ENCODE assay signal across 11 mouse cellular contexts in genomic region chr4:133089802-133090201, GRCm38 (mm10). TPM values are rescaled to one million over a fixed set of nuclear protein-coding genes. Genes with fewer than 3 reads are reported as not detected.
DNase-seq lines count a peak whose midpoint lies in the region; ATAC-seq and TF ChIP-seq lines count a peak whose summit lies in the region.
"Had no signal": no experiment of that assay in that cellular context is flagged by ENCODE, and none has a peak within 500 bp of the region (broad histone marks: within the 10 kb centered on the region; RNA-seq: fewer than 3 reads in every experiment).

No protein-coding gene starts in this region.

- no peaks in the 10 kb centered on the region for H3K9me3 ChIP-seq in lung, embryonic 14.5 days (ENCODE audit: low read depth, low read length)
- H3K9me3 ChIP-seq in intestine, embryonic 16.5 days (ENCODE audit: control insufficient read depth, low read length) = no peaks in the 10 kb centered on the region
- no peaks in the 10 kb centered on the region for H3K9me3 ChIP-seq in neural tube, embryonic 15.5 days (replicated peaks)

- H3K27ac ChIP-seq in lung, embryonic 14.5 days (ENCODE audit: low read depth) = peak overlapping the region; percentile 95
- H3K27ac ChIP-seq in intestine, embryonic 16.5 days (ENCODE audit: low read length) = peak overlapping the region; percentile 91
- peak overlapping the region; percentile 85 for H3K27ac ChIP-seq in neural tube, embryonic 15.5 days (replicated peaks)

- H3K9ac ChIP-seq in lung, embryonic 14.5 days = peak overlapping the region; percentile 10; the same call in 1 of the 2 replicates
- 0 out of 2 replicates have a peak overlapping the region, but pooled peaks have one; percentile 59 for H3K9ac ChIP-seq in intestine, embryonic 16.5 days (ENCODE audit: low read depth, low read length)
- no peak overlapping the region; the same call in 1 of the 2 replicates for H3K9ac ChIP-seq in neural tube, embryonic 15.5 days (replicated peaks)

- peaks cover 81% of the 10 kb centered on the region for H3K4me1 ChIP-seq in lung, embryonic 14.5 days (ENCODE audit: insufficient read depth)
- peaks cover 93% of the 10 kb centered on the region for H3K4me1 ChIP-seq in intestine, embryonic 16.5 days (ENCODE audit: control insufficient read depth, insufficient read depth, low read length)
- peaks cover 81% of the 10 kb centered on the region for H3K4me1 ChIP-seq in neural tube, embryonic 15.5 days

- H3K4me3 ChIP-seq in lung, embryonic 14.5 days (ENCODE audit: low read depth, low read length) = no peak overlapping the region
- H3K4me3 ChIP-seq in intestine, embryonic 16.5 days (ENCODE audit: low read length) = no peak overlapping the region
- no peak overlapping the region for H3K4me3 ChIP-seq in neural tube, embryonic 15.5 days (replicated peaks)
- H3K4me3 ChIP-seq: erythroblast, embryonic 14.5 days had no signal

- 59% methylated on average over 4 of the region's 4 CpGs for WGBS in lung, embryonic 14.5 days
- 74% methylated on average over 4 of the region's 4 CpGs for WGBS in intestine, embryonic 16.5 days
- WGBS in neural tube, embryonic 15.5 days = 83% methylated on average over 4 of the region's 4 CpGs

- H3K36me3 ChIP-seq in lung, embryonic 14.5 days (ENCODE audit: insufficient read depth) = no peaks in the 10 kb centered on the region
- H3K36me3 ChIP-seq in intestine, embryonic 16.5 days (ENCODE audit: control insufficient read depth, insufficient read depth, low read length) = no peaks in the 10 kb centered on the region
- H3K36me3 ChIP-seq in neural tube, embryonic 15.5 days = no peaks in the 10 kb centered on the region

- DNase-seq in heart, adult 11 months = peak; percentile 94
- DNase-seq in heart, adult 9 months (ENCODE audit: low spot score in 2 of 2) = no peak
- no peak for DNase-seq in lung, embryonic 14.5 days
- no peak for DNase-seq in lung, postnatal 14 days
- DNase-seq in cerebellum, postnatal 10 days = no peak
- no peak for DNase-seq in cerebellum, adult 11-12 months
- DNase-seq: kidney, adult 9 months had no signal

- peak overlapping the region; percentile 31; the same call in 1 of the 2 replicates for H3K4me2 ChIP-seq in lung, embryonic 14.5 days
- no peak overlapping the region for H3K4me2 ChIP-seq in intestine, embryonic 16.5 days (ENCODE audit: low read depth, low read length)
- no peak overlapping the region for H3K4me2 ChIP-seq in neural tube, embryonic 15.5 days

- no peaks in the 10 kb centered on the region for H3K27me3 ChIP-seq in lung, embryonic 14.5 days (ENCODE audit: insufficient read depth, low read length)
- H3K27me3 ChIP-seq in intestine, embryonic 16.5 days (replicated peaks; ENCODE audit: control insufficient read depth, insufficient read depth, low read length) = no peaks in the 10 kb centered on the region
- H3K27me3 ChIP-seq in neural tube, embryonic 15.5 days (replicated peaks) = no peaks in the 10 kb centered on the region
- H3K27me3 ChIP-seq: Patski had no signal

- TF ChIP-seq CTCF in lung, embryonic 14.5 days (IDR thresholded peaks at IDR 0.05; ENCODE audit: low read depth) = no peak

- ATAC-seq in lung, embryonic 14.5 days (ENCODE audit: insufficient read depth) = no peak
- ATAC-seq in intestine, embryonic 16.5 days = no peak
- ATAC-seq in neural tube, embryonic 15.5 days (ENCODE audit: low FRiP score) = no peak
- ATAC-seq: Patski had no signal

RNA-seq across cellular contexts. Expression of gene Wasf2, which starts 40.5 kb away (rescaled TPM):
- 96.3 and 101 TPM in 2 replicates for polyA plus RNA-seq in lung, embryonic 14.5 days (2014; fragmentation: Nextera tagmentation; extraction: Ambion mirVana)
- 76.9 and 81.9 TPM in 2 replicates for polyA plus RNA-seq in intestine, embryonic 16.5 days (2015; fragmentation: Nextera tagmentation; extraction: Ambion mirVana)
- polyA plus RNA-seq in neural tube, embryonic 15.5 days (2015; fragmentation: Nextera tagmentation; extraction: Ambion mirVana) = 22.2 and 45.6 TPM in 2 replicates
